Mouse (Mus musculus) hindbrain, embryonic 12.5 days (tissue): Measurements from ENCODE around the gene Gch1. TPM values are rescaled to one million over a fixed set of nuclear protein-coding genes. Genes with fewer than 3 reads are reported as not detected.

ENCODE experiments used
- ATAC-seq: fragments of 200-750 bp; cut with Nextera tagmentation; 2 replicates; pipeline ENCODE4 v1.8.0; 2017; ENCODE audit warnings: moderate TSS enrichment; ENCODE audit not compliant: low FRiP score
- H3K27ac ChIP-seq: fragments of 300-500 bp; sonication (generic); 2 replicates; pipeline ENCODE4 v1.5.1; 2016; ENCODE audit warnings: mild to moderate bottlenecking
- H3K27me3 ChIP-seq: fragments of 300-500 bp; sonication (generic); 2 replicates; pipeline ENCODE4 v1.6.1; 2016; ENCODE audit warnings: mild to moderate bottlenecking
- H3K36me3 ChIP-seq: fragments of 300-500 bp; sonication (generic); 2 replicates; pipeline ENCODE4 v1.6.1; 2016; ENCODE audit warnings: mild to moderate bottlenecking
- H3K4me1 ChIP-seq: fragments of 300-500 bp; sonication (generic); 2 replicates; pipeline ENCODE4 v1.6.1; 2016
- H3K4me2 ChIP-seq: fragments of 300-500 bp; sonication (generic); replicated peaks from 2 replicates; pipeline ENCODE4 v1.6.1; 2016; ENCODE audit warnings: mild to moderate bottlenecking
- H3K4me3 ChIP-seq: fragments of 300-500 bp; sonication (generic); 2 replicates; pipeline ENCODE4 v1.5.1; 2016; ENCODE audit warnings: mild to moderate bottlenecking
- H3K9ac ChIP-seq: fragments of 300-500 bp; sonication (generic); 2 replicates; pipeline ENCODE4 v1.6.1; 2016; ENCODE audit warnings: mild to moderate bottlenecking, moderate library complexity
- H3K9me3 ChIP-seq: fragments of 300-500 bp; sonication (generic); replicated peaks from 2 replicates; pipeline ENCODE4 v1.6.1; 2016; ENCODE audit warnings: mild to moderate bottlenecking
- WGBS: fragments of 180-500 bp; shearing (Covaris S2); methylation state at CpG from one replicate; pipeline ENCODE4 v1.1.7; 2016; 5-methylcytosine and 5-hydroxymethylcytosine counted together
- polyA plus RNA-seq: library from polyadenylated mRNA; unstranded; fragments of >200 nt; fragmentation: Nextera tagmentation; extraction: Ambion mirVana; gene quantifications from 2 replicates; pipeline ENCODE4 v1.2.1, GENCODE M21; 2016

Gch1 gene
- polyA plus RNA-seq, 1 experiment from 2014 or later = 3.8 TPM

- Histone ChIP-seq H3K36me3 (no peaks in the 10 kb centered on the region), H3K27me3 (no peaks in the 10 kb centered on the region), H3K9me3 (no peaks in the 10 kb centered on the region), H3K27ac (no peak overlapping the region), H3K4me2 (no peak overlapping the region), H3K4me3 (no peak overlapping the region), H3K4me1 (no peaks in the 10 kb centered on the region), H3K9ac (no peak overlapping the region)
- ATAC-seq = no peak
- 84% methylated on average over 8 of the region's 8 CpGs for WGBS
Observed at GRCm38 (mm10) chr14:47220231-47221025, 31.2 kb upstream of the Gch1 start.

GRCm38 (mm10) chr14:47218766-47219606 is 29.8 kb upstream of the Gch1 start:
- H3K4me2 ChIP-seq = no peak overlapping the region
- no peaks in the 10 kb centered on the region for H3K36me3 ChIP-seq
- ATAC-seq = no peak
- no peak overlapping the region for H3K27ac ChIP-seq
- no peaks in the 10 kb centered on the region for H3K27me3 ChIP-seq
- 83% methylated on average over 9 of the region's 9 CpGs for WGBS
- no peaks in the 10 kb centered on the region for H3K4me1 ChIP-seq
- no peak overlapping the region for H3K9ac ChIP-seq
- H3K4me3 ChIP-seq = no peak overlapping the region
- no peaks in the 10 kb centered on the region for H3K9me3 ChIP-seq

- no peaks in the 10 kb centered on the region for H3K4me1 ChIP-seq
- WGBS = 100% methylated on average over 2 of the region's 2 CpGs
- no peaks in the 10 kb centered on the region for H3K9me3 ChIP-seq
- no peak overlapping the region for H3K4me3 ChIP-seq
- no peaks in the 10 kb centered on the region for H3K27me3 ChIP-seq
- H3K36me3 ChIP-seq = no peaks in the 10 kb centered on the region
- H3K27ac ChIP-seq = no peak overlapping the region
- no peak overlapping the region for H3K9ac ChIP-seq
- H3K4me2 ChIP-seq = no peak overlapping the region
- no peak for ATAC-seq
Observed at GRCm38 (mm10) chr14:47216541-47216940, 27.3 kb upstream of the Gch1 start.

GRCm38 (mm10) chr14:47214367-47214766 is 25.2 kb upstream of the Gch1 start:
- WGBS = 76% methylated on average over 5 of the region's 5 CpGs
- no peak overlapping the region for H3K4me3 ChIP-seq
- no peaks in the 10 kb centered on the region for H3K27me3 ChIP-seq
- no peaks in the 10 kb centered on the region for H3K36me3 ChIP-seq
- H3K27ac ChIP-seq = no peak overlapping the region
- H3K9me3 ChIP-seq = no peaks in the 10 kb centered on the region
- no peak for ATAC-seq
- no peak overlapping the region for H3K9ac ChIP-seq
- H3K4me2 ChIP-seq = no peak overlapping the region
- no peaks in the 10 kb centered on the region for H3K4me1 ChIP-seq

GRCm38 (mm10) chr14:47213305-47213704 is 24.1 kb upstream of the Gch1 start:
- H3K4me1 ChIP-seq = no peaks in the 10 kb centered on the region
- WGBS = 92% methylated on average over 4 of the region's 4 CpGs
- no peaks in the 10 kb centered on the region for H3K9me3 ChIP-seq
- H3K36me3 ChIP-seq = no peaks in the 10 kb centered on the region
- no peak overlapping the region for H3K9ac ChIP-seq
- H3K4me3 ChIP-seq = no peak overlapping the region
- no peak for ATAC-seq
- no peaks in the 10 kb centered on the region for H3K27me3 ChIP-seq
- H3K4me2 ChIP-seq = no peak overlapping the region
- no peak overlapping the region for H3K27ac ChIP-seq

- no peak overlapping the region for H3K27ac ChIP-seq
- H3K27me3 ChIP-seq = no peaks in the 10 kb centered on the region
- no peaks in the 10 kb centered on the region for H3K9me3 ChIP-seq
- WGBS = 73% methylated on average over 4 of the region's 4 CpGs
- no peak for ATAC-seq
- no peak overlapping the region for H3K4me2 ChIP-seq
- H3K4me3 ChIP-seq = no peak overlapping the region
- H3K36me3 ChIP-seq = no peaks in the 10 kb centered on the region
- no peak overlapping the region for H3K9ac ChIP-seq
- no peaks in the 10 kb centered on the region for H3K4me1 ChIP-seq
Observed at GRCm38 (mm10) chr14:47209669-47210164, 20.5 kb upstream of the Gch1 start.

GRCm38 (mm10) chr14:47208564-47209493 is 19.6 kb upstream of the Gch1 start:
- Histone ChIP-seq H3K9me3 (no peaks in the 10 kb centered on the region), H3K36me3 (no peaks in the 10 kb centered on the region), H3K4me1 (no peaks in the 10 kb centered on the region), H3K27ac (no peak overlapping the region), H3K9ac (no peak overlapping the region), H3K27me3 (no peaks in the 10 kb centered on the region), H3K4me2 (no peak overlapping the region), H3K4me3 (no peak overlapping the region)
- no peak for ATAC-seq
- WGBS = 85% methylated on average over 12 of the region's 12 CpGs

- no peaks in the 10 kb centered on the region for H3K9me3 ChIP-seq
- H3K4me2 ChIP-seq = no peak overlapping the region
- no peaks in the 10 kb centered on the region for H3K4me1 ChIP-seq
- no peak for ATAC-seq
- H3K27ac ChIP-seq = no peak overlapping the region
- H3K4me3 ChIP-seq = no peak overlapping the region
- H3K36me3 ChIP-seq = no peaks in the 10 kb centered on the region
- no peak overlapping the region for H3K9ac ChIP-seq
- 90% methylated on average over 3 of the region's 3 CpGs for WGBS
- H3K27me3 ChIP-seq = no peaks in the 10 kb centered on the region
Observed at GRCm38 (mm10) chr14:47206601-47207000, 17.4 kb upstream of the Gch1 start.

GRCm38 (mm10) chr14:47205270-47205972 is 16.2 kb upstream of the Gch1 start:
- no peak overlapping the region for H3K9ac ChIP-seq
- no peaks in the 10 kb centered on the region for H3K9me3 ChIP-seq
- no peak overlapping the region for H3K4me2 ChIP-seq
- no peak for ATAC-seq
- H3K36me3 ChIP-seq = no peaks in the 10 kb centered on the region
- no peak overlapping the region for H3K27ac ChIP-seq
- H3K4me3 ChIP-seq = no peak overlapping the region
- no peaks in the 10 kb centered on the region for H3K27me3 ChIP-seq
- H3K4me1 ChIP-seq = no peaks in the 10 kb centered on the region
- WGBS = 88% methylated on average over 5 of the region's 5 CpGs

GRCm38 (mm10) chr14:47197340-47197739 is 8.1 kb upstream of the Gch1 start:
- Histone ChIP-seq H3K27ac (no peak overlapping the region), H3K9ac (no peak overlapping the region), H3K27me3 (no peaks in the 10 kb centered on the region), H3K4me2 (no peak overlapping the region), H3K4me1 (no peaks in the 10 kb centered on the region), H3K9me3 (no peaks in the 10 kb centered on the region), H3K36me3 (no peaks in the 10 kb centered on the region), H3K4me3 (no peak overlapping the region)
- 84% methylated on average over 3 of the region's 3 CpGs for WGBS
- ATAC-seq = no peak

- Histone ChIP-seq H3K9me3 (no peaks in the 10 kb centered on the region), H3K4me1 (no peaks in the 10 kb centered on the region), H3K4me2 (no peak overlapping the region), H3K27ac (no peak overlapping the region), H3K36me3 (no peaks in the 10 kb centered on the region), H3K27me3 (no peaks in the 10 kb centered on the region), H3K9ac (no peak overlapping the region), H3K4me3 (no peak overlapping the region)
- WGBS = 90% methylated on average over 8 of the region's 8 CpGs
- ATAC-seq = no peak
Observed at GRCm38 (mm10) chr14:47196711-47197110, 7.5 kb upstream of the Gch1 start.
